Mouse (Mus musculus) heart, embryonic 10.5 days (tissue): ENCODE results near the gene Kif26a. TPM values are rescaled to one million over a fixed set of nuclear protein-coding genes. Genes with fewer than 3 reads are reported as not detected.
A peak's percentile ranks its signal among the peaks of the same experiment; 100 is the strongest.

ENCODE experiments used
- DNase-seq: peaks from one replicate; pipeline ENCODE4 v3.0.0-alpha.2; 2017; ENCODE audit warnings: low spot score
- H3K27ac ChIP-seq: fragments of 300-500 bp; sonication (generic); 2 replicates; pipeline ENCODE4 v1.5.1; 2016; ENCODE audit warnings: mild to moderate bottlenecking
- H3K27me3 ChIP-seq: fragments of 300-500 bp; sonication (generic); 2 replicates; pipeline ENCODE4 v1.6.1; 2016; ENCODE audit warnings: mild to moderate bottlenecking; ENCODE audit not compliant: poor library complexity, insufficient read depth, severe bottlenecking
- H3K36me3 ChIP-seq: fragments of 300-500 bp; sonication (generic); 2 replicates; pipeline ENCODE4 v1.6.1; 2016; ENCODE audit warnings: mild to moderate bottlenecking, moderate library complexity
- H3K4me1 ChIP-seq: fragments of 300-500 bp; sonication (generic); 2 replicates; pipeline ENCODE4 v1.6.1; 2016; ENCODE audit warnings: mild to moderate bottlenecking
- H3K4me3 ChIP-seq: fragments of 300-500 bp; sonication (generic); 2 replicates; pipeline ENCODE4 v1.5.1; 2016; ENCODE audit warnings: mild to moderate bottlenecking, moderate library complexity
- H3K9me3 ChIP-seq: fragments of 300-500 bp; sonication (generic); 2 replicates; pipeline ENCODE4 v1.6.1; 2016; ENCODE audit warnings: mild to moderate bottlenecking, moderate library complexity
- WGBS: fragments of 180-500 bp; shearing (Covaris S2); methylation state at CpG from one replicate; pipeline ENCODE4 v1.1.7; 2016; 5-methylcytosine and 5-hydroxymethylcytosine counted together
- polyA plus RNA-seq: library from polyadenylated mRNA; unstranded; fragments of >200 nt; fragmentation: Nextera tagmentation; extraction: Ambion mirVana; gene quantifications from 2 replicates; pipeline ENCODE4 v1.2.1, GENCODE M21; 2016

The Kif26a gene
- polyA plus RNA-seq, 1 experiment from 2014 or later, result 2.1 TPM

DNA sequence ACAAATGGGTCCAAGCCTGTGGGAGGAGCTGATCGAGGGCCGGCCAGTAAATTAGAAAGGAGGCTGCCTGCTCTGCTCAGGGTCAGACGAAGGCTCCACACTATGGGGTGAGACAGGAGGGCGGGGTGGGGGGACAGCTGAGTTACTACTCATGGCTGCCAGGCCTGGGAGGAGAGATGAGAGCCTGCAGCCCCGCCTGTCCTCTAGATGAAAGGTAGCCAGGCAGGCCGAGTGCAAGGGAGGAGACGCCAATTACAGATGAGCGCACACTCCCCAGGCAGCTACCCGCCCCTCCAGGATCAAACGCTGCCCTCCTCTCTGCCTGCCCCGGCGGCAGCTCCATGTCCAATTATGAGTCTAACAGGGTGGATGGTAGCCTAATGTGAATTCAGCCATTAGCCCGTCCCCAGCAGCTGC, 68.4 kb downstream of the Kif26a start:
- peaks cover 38% of the 10 kb centered on the region for H3K4me1 ChIP-seq
- no peak overlapping the region for H3K4me3 ChIP-seq
- DNase-seq, result no peak
- H3K27ac ChIP-seq, result no peak overlapping the region
- WGBS, result 38% methylated on average over 13 of the region's 13 CpGs
- no peaks in the 10 kb centered on the region for H3K36me3 ChIP-seq
- no peaks in the 10 kb centered on the region for H3K9me3 ChIP-seq
- peaks cover 24% of the 10 kb centered on the region; the same call in 1 of the 2 replicates for H3K27me3 ChIP-seq

DNA sequence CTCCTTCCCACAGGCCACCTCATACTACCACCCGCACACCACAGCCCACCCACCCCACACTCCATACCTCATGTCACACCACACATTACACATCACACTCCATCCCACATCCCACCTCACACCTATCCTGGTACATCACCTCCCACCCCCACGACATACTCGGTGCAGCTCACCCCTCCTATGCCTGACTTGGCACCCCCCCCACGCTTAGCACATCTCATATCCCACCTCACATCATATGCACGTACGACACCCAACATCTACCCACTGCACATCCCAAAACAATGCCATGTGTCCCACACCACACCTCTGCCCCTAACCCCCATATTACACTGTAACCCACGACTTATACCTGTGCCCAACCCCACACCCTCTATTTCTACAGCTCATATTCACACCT, 69.5 kb downstream of the Kif26a start:
- H3K27ac ChIP-seq, result no peak overlapping the region
- H3K9me3 ChIP-seq, result no peaks in the 10 kb centered on the region
- H3K36me3 ChIP-seq, result no peaks in the 10 kb centered on the region
- H3K4me1 ChIP-seq, result peaks cover 31% of the 10 kb centered on the region
- no peak for DNase-seq
- peaks cover 23% of the 10 kb centered on the region; the same call in 1 of the 2 replicates for H3K27me3 ChIP-seq
- no peak overlapping the region for H3K4me3 ChIP-seq
- 82% methylated on average over 7 of the region's 7 CpGs for WGBS

DNA sequence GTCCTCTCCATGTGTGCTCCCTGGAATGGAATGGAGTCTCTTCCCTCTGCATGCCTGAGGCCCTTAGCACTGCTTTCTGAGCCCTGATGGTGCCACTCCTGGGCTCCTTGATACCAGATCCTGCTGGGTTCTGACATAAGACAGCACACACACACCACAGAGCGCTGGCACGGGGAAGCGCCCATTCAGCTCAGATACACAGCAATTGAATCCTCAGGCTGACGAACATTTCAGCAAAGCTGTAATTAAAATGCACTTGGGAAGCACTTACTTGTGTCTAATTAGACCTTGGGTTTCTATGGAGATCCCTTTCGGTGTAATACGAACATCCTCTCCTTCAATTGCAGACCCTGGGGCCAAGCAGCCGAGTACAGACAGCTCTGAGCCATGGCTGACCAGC, 71.0 kb downstream of the Kif26a start:
- no peak overlapping the region for H3K27ac ChIP-seq
- H3K36me3 ChIP-seq, result no peaks in the 10 kb centered on the region
- no peaks in the 10 kb centered on the region for H3K9me3 ChIP-seq
- H3K4me1 ChIP-seq, result peaks cover 39% of the 10 kb centered on the region
- no peak overlapping the region for H3K4me3 ChIP-seq
- WGBS, result 74% methylated on average over 7 of the region's 7 CpGs
- DNase-seq, result no peak
- peaks cover 23% of the 10 kb centered on the region; the same call in 1 of the 2 replicates for H3K27me3 ChIP-seq

GRCm38 (mm10) chr12:112217681-112218080, 71.7 kb downstream of the Kif26a start:
- H3K4me3 ChIP-seq, result no peak overlapping the region
- H3K9me3 ChIP-seq, result no peaks in the 10 kb centered on the region
- 0 out of 2 replicates have a peak overlapping the region, but pooled peaks have one; percentile 48 for H3K27ac ChIP-seq
- peaks cover 46% of the 10 kb centered on the region for H3K4me1 ChIP-seq
- peaks cover 26% of the 10 kb centered on the region; the same call in 1 of the 2 replicates for H3K27me3 ChIP-seq
- H3K36me3 ChIP-seq, result no peaks in the 10 kb centered on the region
- WGBS, result 19% methylated on average over 3 of the region's 3 CpGs
- no peak for DNase-seq

GRCm38 (mm10) chr12:112221290-112221689, 75.3 kb downstream of the Kif26a start:
- 48% methylated on average over 6 of the region's 6 CpGs for WGBS
- Histone ChIP-seq H3K4me1 (peaks cover 71% of the 10 kb centered on the region), H3K4me3 (no peak overlapping the region), H3K27ac (no peak overlapping the region), H3K9me3 (no peaks in the 10 kb centered on the region), H3K36me3 (no peaks in the 10 kb centered on the region), H3K27me3 (peaks cover 16% of the 10 kb centered on the region; the same call in 1 of the 2 replicates)
- no peak for DNase-seq

DNA sequence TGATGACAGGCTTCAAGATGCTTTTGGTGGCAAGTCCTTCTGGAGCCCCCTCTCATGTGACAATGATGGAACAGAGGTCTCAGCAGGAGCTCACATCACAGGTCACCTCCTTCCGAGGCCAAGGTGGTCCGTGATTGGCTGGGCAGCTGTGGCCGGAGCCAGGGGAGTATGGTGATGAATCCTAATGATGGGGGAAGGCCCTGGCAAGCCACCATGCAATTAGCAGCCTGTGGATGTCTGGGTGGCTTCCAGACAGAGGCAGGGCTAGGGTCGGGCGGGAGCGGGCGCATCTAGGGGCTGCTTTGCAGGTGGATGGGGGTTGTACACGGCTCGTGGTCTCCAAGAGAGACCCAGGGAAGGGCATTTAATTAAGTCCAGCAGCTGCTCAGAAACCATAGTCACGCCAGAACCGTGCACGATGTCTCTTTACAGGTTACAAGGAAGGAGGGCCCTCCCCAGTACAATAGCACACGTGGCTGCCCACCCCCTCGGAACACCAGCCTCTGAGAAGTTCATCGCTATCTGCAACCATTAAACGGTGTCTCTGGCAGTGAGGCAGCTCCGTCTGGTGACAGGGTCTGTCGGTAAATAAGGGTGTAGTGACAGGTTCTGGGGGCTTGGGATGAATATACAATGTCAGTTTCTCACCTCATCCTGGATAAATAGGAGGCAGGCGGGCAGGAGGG, 75.9 kb downstream of the Kif26a start:
- Histone ChIP-seq H3K27me3 (peaks cover 11% of the 10 kb centered on the region; the same call in 1 of the 2 replicates), H3K27ac (peak overlapping the region; percentile 26; the same call in 1 of the 2 replicates), H3K4me1 (peaks cover 67% of the 10 kb centered on the region), H3K4me3 (no peak overlapping the region), H3K36me3 (no peaks in the 10 kb centered on the region), H3K9me3 (no peaks in the 10 kb centered on the region)
- WGBS, result 28% methylated on average over 19 of the region's 19 CpGs
- DNase-seq, result no peak

DNA sequence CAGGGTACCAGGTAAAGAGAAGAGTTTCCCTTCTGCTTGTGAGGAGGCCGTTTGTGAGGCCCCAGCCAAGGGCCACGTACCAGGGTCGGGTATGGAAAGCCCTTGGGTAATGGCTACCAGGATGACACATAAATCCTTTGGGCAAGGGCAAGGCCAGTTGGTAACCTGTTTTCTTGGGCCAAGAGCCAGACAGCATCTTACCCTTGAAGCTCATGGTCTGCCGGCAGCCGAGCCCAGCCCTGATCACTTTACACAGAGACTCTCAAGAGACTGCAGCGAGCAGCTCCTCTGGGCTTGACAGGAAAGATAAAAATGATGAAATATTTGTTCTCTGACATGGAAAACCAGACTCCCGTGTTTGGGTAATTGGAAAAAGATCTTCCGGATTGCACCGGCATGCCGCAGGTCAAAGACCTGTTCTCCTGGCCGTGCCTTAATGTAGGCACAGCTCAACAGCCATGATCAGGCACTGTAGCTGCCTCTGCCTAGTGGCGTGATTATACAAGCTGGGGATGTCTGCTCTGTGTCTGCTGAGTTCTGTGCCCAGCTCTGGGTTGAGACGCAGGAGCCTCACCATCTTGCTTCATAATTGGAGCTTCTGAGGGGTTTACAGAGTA, 77.8 kb downstream of the Kif26a start:
- Histone ChIP-seq H3K27me3 (peaks cover 10% of the 10 kb centered on the region; the same call in 1 of the 2 replicates), H3K4me3 (no peak overlapping the region), H3K4me1 (peaks cover 49% of the 10 kb centered on the region), H3K9me3 (no peaks in the 10 kb centered on the region), H3K27ac (no peak overlapping the region), H3K36me3 (no peaks in the 10 kb centered on the region)
- DNase-seq, result no peak
- WGBS, result 66% methylated on average over 13 of the region's 13 CpGs

GRCm38 (mm10) chr12:112226238-112226637, 80.2 kb downstream of the Kif26a start:
- Histone ChIP-seq H3K4me1 (peaks cover 52% of the 10 kb centered on the region), H3K27ac (no peak overlapping the region), H3K9me3 (no peaks in the 10 kb centered on the region), H3K36me3 (no peaks in the 10 kb centered on the region), H3K4me3 (no peak overlapping the region), H3K27me3 (peaks cover 10% of the 10 kb centered on the region; the same call in 1 of the 2 replicates)
- WGBS, result 77% methylated on average over 1 of the region's 1 CpGs
- DNase-seq, result no peak

GRCm38 (mm10) chr12:112226656-112227055, 80.6 kb downstream of the Kif26a start:
- H3K9me3 ChIP-seq, result no peaks in the 10 kb centered on the region
- H3K4me1 ChIP-seq, result peaks cover 48% of the 10 kb centered on the region
- DNase-seq, result no peak
- no peaks in the 10 kb centered on the region for H3K36me3 ChIP-seq
- WGBS, result 89% methylated on average over 2 of the region's 2 CpGs
- H3K27me3 ChIP-seq, result peaks cover 10% of the 10 kb centered on the region; the same call in 1 of the 2 replicates
- no peak overlapping the region for H3K4me3 ChIP-seq
- no peak overlapping the region for H3K27ac ChIP-seq

- Histone ChIP-seq H3K27ac (0 out of 2 replicates have a peak overlapping the region, but pooled peaks have one; percentile 16), H3K36me3 (no peaks in the 10 kb centered on the region), H3K4me3 (no peak overlapping the region), H3K4me1 (peaks cover 38% of the 10 kb centered on the region), H3K27me3 (no peaks in the 10 kb centered on the region; the same call in 1 of the 2 replicates), H3K9me3 (no peaks in the 10 kb centered on the region)
- 66% methylated on average over 10 of the region's 10 CpGs for WGBS
- no peak for DNase-seq
These were observed 83.1 kb downstream of the Kif26a start for GRCm38 (mm10) chr12:112229084-112229483.

DNA sequence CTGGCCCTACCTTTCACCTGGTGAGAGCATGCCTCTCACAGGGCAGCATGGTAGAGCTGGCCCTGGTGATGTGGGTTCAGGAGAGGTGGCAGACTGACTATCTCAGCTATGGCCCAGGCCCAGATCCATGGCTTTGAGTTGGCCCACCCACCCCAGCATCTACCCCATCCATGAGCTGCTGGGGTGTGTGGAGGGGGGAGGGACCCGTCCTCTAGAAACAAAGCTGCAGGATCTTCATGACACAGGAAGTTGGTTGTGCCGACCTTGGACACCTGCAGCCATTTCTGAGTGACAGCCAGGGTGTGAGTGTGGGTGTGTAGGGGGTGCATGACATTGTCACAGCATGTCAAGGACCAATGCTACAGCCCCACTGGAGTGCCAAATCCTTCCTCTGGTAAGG, 84.2 kb downstream of the Kif26a start:
- peak; percentile 63 for DNase-seq

More for the DNA sequence above, 84.2 kb downstream of the Kif26a start:
- peaks cover 29% of the 10 kb centered on the region for H3K4me1 ChIP-seq
- no peaks in the 10 kb centered on the region for H3K36me3 ChIP-seq
- no peak overlapping the region for H3K27ac ChIP-seq
- no peaks in the 10 kb centered on the region for H3K27me3 ChIP-seq
- no peak overlapping the region for H3K4me3 ChIP-seq
- WGBS, result 61% methylated on average over 2 of the region's 2 CpGs
- H3K9me3 ChIP-seq, result no peaks in the 10 kb centered on the region
